Mouse (Mus musculus): ENCODE measurements around the gene Osm. TPM values are rescaled to one million over a fixed set of nuclear protein-coding genes. Genes with fewer than 3 reads are reported as not detected.

The Osm gene
- polyA plus RNA-seq, 1 experiment from 2014 or later: not detected

DNA sequence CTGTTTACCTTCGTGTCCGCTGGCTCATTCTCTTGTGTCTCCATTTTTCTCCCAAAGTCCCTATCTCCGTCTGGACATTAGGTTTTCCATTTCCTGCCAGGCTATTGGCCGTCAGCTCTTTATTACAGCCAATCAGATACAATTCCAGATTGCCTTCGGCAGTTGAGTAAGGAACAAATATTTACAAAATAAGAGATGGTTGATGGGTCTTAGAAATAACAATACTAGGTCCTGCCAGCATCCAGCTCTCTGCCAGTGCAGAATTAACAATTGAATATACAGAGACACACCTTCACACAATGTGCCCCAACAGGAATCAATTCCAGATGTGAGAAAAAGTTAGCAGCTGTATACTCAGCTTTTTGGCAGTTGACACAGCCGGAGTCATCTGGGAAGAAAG is 9.9 kb downstream of the Osm start:
- Histone ChIP-seq H3K27ac (ENCODE audit: low read depth, low read length) (no peak overlapping the region), H3K27me3 (replicated peaks; ENCODE audit: control insufficient read depth, insufficient read depth, low read length) (no peaks in the 10 kb centered on the region), H3K4me3 (ENCODE audit: low read length) (no peak overlapping the region), H3K9ac (ENCODE audit: low read depth, low read length) (no peak overlapping the region), H3K4me2 (ENCODE audit: low read length) (no peak overlapping the region), H3K9me3 (ENCODE audit: control insufficient read depth, low read length) (no peaks in the 10 kb centered on the region), H3K4me1 (ENCODE audit: control insufficient read depth, insufficient read depth, low read depth, low read length) (no peaks in the 10 kb centered on the region), H3K36me3 (ENCODE audit: control insufficient read depth, insufficient read depth, low read length) (no peaks in the 10 kb centered on the region)
- WGBS: 75% methylated on average over 6 of the region's 6 CpGs
- ATAC-seq: no peak

GRCm38 (mm10) chr11:4246623-4247022 is 10.4 kb downstream of the Osm start:
- no peaks in the 10 kb centered on the region for H3K9me3 ChIP-seq (ENCODE audit: control insufficient read depth, low read length)
- no peak overlapping the region for H3K4me3 ChIP-seq (ENCODE audit: low read length)

GRCm38 (mm10) chr11:4247201-4247959 is 11.2 kb downstream of the Osm start:
- H3K36me3 ChIP-seq (ENCODE audit: control insufficient read depth, insufficient read depth, low read length): no peaks in the 10 kb centered on the region
- H3K9me3 ChIP-seq (ENCODE audit: control insufficient read depth, low read length): no peaks in the 10 kb centered on the region
- WGBS: 77% methylated on average over 14 of the region's 14 CpGs
- no peaks in the 10 kb centered on the region for H3K4me1 ChIP-seq (ENCODE audit: control insufficient read depth, insufficient read depth, low read depth, low read length)
- no peak overlapping the region for H3K4me3 ChIP-seq (ENCODE audit: low read length)
- no peak overlapping the region for H3K27ac ChIP-seq (ENCODE audit: low read depth, low read length)
- ATAC-seq: no peak
- no peaks in the 10 kb centered on the region for H3K27me3 ChIP-seq (replicated peaks; ENCODE audit: control insufficient read depth, insufficient read depth, low read length)
- no peak overlapping the region for H3K4me2 ChIP-seq (ENCODE audit: low read length)
- no peak overlapping the region for H3K9ac ChIP-seq (ENCODE audit: low read depth, low read length)

More at GRCm38 (mm10) chr11:4246623-4247022, 10.4 kb downstream of the Osm start:
- no peak overlapping the region for H3K9ac ChIP-seq (ENCODE audit: low read depth, low read length)
- no peak overlapping the region for H3K4me2 ChIP-seq (ENCODE audit: low read length)
- no peaks in the 10 kb centered on the region for H3K4me1 ChIP-seq (ENCODE audit: control insufficient read depth, insufficient read depth, low read depth, low read length)
- no peaks in the 10 kb centered on the region for H3K36me3 ChIP-seq (ENCODE audit: control insufficient read depth, insufficient read depth, low read length)
- no peak for ATAC-seq
- WGBS: 77% methylated on average over 4 of the region's 4 CpGs
- no peaks in the 10 kb centered on the region for H3K27me3 ChIP-seq (replicated peaks; ENCODE audit: control insufficient read depth, insufficient read depth, low read length)
- no peak overlapping the region for H3K27ac ChIP-seq (ENCODE audit: low read depth, low read length)

- WGBS: 92% methylated on average over 3 of the region's 3 CpGs
These were observed 12.9 kb downstream of the Osm start for GRCm38 (mm10) chr11:4249151-4249550.

GRCm38 (mm10) chr11:4250290-4250689 is 14.1 kb downstream of the Osm start:
- Histone ChIP-seq H3K36me3 (ENCODE audit: control insufficient read depth, insufficient read depth, low read length) (no peaks in the 10 kb centered on the region), H3K27ac (ENCODE audit: low read depth, low read length) (no peak overlapping the region), H3K9me3 (ENCODE audit: control insufficient read depth, low read length) (no peaks in the 10 kb centered on the region), H3K4me1 (ENCODE audit: control insufficient read depth, insufficient read depth, low read depth, low read length) (no peaks in the 10 kb centered on the region), H3K4me3 (ENCODE audit: low read length) (no peak overlapping the region), H3K4me2 (ENCODE audit: low read length) (no peak overlapping the region), H3K27me3 (replicated peaks; ENCODE audit: control insufficient read depth, insufficient read depth, low read length) (no peaks in the 10 kb centered on the region), H3K9ac (ENCODE audit: low read depth, low read length) (no peak overlapping the region)
- 84% methylated on average over 7 of the region's 7 CpGs for WGBS
- ATAC-seq: no peak

More at GRCm38 (mm10) chr11:4249151-4249550, 12.9 kb downstream of the Osm start:
- Histone ChIP-seq H3K4me2 (ENCODE audit: low read length) (no peak overlapping the region), H3K4me1 (ENCODE audit: control insufficient read depth, insufficient read depth, low read depth, low read length) (no peaks in the 10 kb centered on the region), H3K9ac (ENCODE audit: low read depth, low read length) (no peak overlapping the region), H3K27ac (ENCODE audit: low read depth, low read length) (no peak overlapping the region), H3K36me3 (ENCODE audit: control insufficient read depth, insufficient read depth, low read length) (no peaks in the 10 kb centered on the region), H3K27me3 (replicated peaks; ENCODE audit: control insufficient read depth, insufficient read depth, low read length) (no peaks in the 10 kb centered on the region), H3K9me3 (ENCODE audit: control insufficient read depth, low read length) (no peaks in the 10 kb centered on the region), H3K4me3 (ENCODE audit: low read length) (no peak overlapping the region)
- no peak for ATAC-seq

DNA sequence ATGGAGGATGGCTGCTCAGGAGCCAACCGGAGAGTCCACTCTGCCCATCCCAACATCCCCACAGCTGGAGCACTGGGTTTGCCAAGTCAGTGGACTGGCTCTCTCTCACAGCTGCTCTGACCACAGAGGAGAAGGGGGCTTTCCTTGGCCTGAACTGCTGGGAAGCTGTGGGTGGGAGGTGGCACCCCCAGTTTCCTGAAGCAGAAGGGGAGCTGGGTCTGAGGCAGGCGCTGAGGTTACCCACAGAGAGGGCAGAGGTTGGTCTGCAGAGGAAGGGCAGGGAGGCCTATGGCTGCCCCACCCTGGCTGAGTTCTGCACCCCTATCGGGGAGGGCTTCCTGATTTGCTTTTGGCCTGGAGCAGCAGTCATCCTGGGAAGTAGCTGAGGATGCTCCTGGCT is 15.2 kb downstream of the Osm start:
- Histone ChIP-seq H3K4me2 (ENCODE audit: low read length) (no peak overlapping the region), H3K4me1 (ENCODE audit: control insufficient read depth, insufficient read depth, low read depth, low read length) (no peaks in the 10 kb centered on the region), H3K27me3 (replicated peaks; ENCODE audit: control insufficient read depth, insufficient read depth, low read length) (no peaks in the 10 kb centered on the region), H3K4me3 (ENCODE audit: low read length) (no peak overlapping the region), H3K9ac (ENCODE audit: low read depth, low read length) (no peak overlapping the region), H3K36me3 (ENCODE audit: control insufficient read depth, insufficient read depth, low read length) (no peaks in the 10 kb centered on the region), H3K9me3 (ENCODE audit: control insufficient read depth, low read length) (no peaks in the 10 kb centered on the region), H3K27ac (ENCODE audit: low read depth, low read length) (no peak overlapping the region)
- no peak for ATAC-seq
- WGBS: 76% methylated on average over 3 of the region's 3 CpGs

DNA sequence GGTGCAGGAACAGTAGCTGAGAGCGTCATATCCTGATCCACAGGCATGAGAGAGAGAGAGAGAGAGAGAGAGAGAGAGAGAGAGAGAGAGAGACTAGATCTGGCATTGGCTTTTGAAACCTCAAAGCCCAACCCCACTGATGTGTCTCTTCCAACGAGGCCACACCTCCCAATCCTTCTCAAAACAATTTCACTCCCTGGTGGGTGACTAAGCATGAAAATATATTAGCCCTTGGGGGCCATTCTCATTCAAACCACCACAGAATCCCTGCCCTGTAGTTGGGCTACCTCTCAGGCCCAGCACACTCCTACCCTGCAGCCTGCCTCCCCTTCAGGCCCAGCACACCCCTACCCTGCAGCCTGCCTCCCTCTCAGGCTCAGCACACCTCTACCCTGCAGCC is 16.7 kb downstream of the Osm start:
- Histone ChIP-seq H3K27ac (ENCODE audit: low read depth, low read length) (no peak overlapping the region), H3K27me3 (replicated peaks; ENCODE audit: control insufficient read depth, insufficient read depth, low read length) (no peaks in the 10 kb centered on the region), H3K4me1 (ENCODE audit: control insufficient read depth, insufficient read depth, low read depth, low read length) (no peaks in the 10 kb centered on the region), H3K36me3 (ENCODE audit: control insufficient read depth, insufficient read depth, low read length) (no peaks in the 10 kb centered on the region), H3K4me3 (ENCODE audit: low read length) (no peak overlapping the region), H3K4me2 (ENCODE audit: low read length) (no peak overlapping the region), H3K9me3 (ENCODE audit: control insufficient read depth, low read length) (no peaks in the 10 kb centered on the region), H3K9ac (ENCODE audit: low read depth, low read length) (no peak overlapping the region)
- 38% methylated on average over 2 of the region's 2 CpGs for WGBS
- no peak for ATAC-seq

DNA sequence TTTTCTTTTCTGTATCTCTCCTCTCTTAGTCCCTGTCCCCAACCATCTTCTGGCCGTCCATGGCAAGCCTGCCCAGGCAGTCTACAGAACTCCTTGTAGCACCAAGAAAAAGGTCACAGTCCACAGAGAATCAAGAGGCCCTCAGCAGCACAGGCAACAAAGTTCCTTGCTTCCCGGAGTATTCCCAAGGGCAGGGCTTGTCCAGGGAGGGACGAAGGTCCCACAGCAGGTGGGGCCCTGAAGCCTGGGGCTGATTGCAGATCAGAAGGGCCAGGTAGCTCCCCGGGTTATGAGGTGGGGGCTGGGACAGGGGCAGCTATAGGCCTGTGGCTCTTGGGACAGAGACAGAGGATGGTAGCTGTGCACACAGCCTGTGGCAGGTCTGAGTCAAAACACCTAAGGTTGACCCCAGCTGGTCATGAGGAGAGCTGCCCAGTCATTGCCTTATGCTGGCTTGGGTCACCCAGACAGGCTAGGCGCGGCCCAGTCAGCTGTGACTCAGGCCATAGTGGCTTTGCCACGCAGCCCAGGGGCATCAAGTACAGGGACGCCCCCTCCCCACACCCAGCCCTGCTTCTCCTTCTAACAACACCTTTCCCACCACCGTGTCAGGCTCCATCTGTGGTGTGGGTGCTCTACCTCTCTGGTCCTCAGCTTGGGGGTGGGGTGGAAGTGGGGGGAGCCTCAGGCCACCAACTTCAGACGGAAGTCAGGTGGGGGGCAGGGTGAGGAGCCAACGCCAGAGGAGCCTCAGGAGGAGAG is 20.8 kb downstream of the Osm start, which contains the start of gene Lif:
Gene Lif (plus strand): TSS at position 712 of the 762 bp plus-strand sequence.
- H3K4me1 ChIP-seq (ENCODE audit: control insufficient read depth, insufficient read depth, low read depth, low read length): peaks cover 11% of the 10 kb centered on the region
- H3K36me3 ChIP-seq (ENCODE audit: control insufficient read depth, insufficient read depth, low read length): no peaks in the 10 kb centered on the region
- H3K27ac ChIP-seq (ENCODE audit: low read depth, low read length): no peak within 1 kb of the TSS
- H3K9ac ChIP-seq (ENCODE audit: low read depth, low read length): no peak within 1 kb of the TSS; the same call in 1 of the 2 replicates
- no peaks in the 10 kb centered on the region for H3K27me3 ChIP-seq (replicated peaks; ENCODE audit: control insufficient read depth, insufficient read depth, low read length)
- H3K4me2 ChIP-seq (ENCODE audit: low read length): no peak within 1 kb of the TSS
- no peaks in the 10 kb centered on the region for H3K9me3 ChIP-seq (ENCODE audit: control insufficient read depth, low read length)
- no peak for ATAC-seq
- H3K4me3 ChIP-seq (ENCODE audit: low read length): no peak within 1 kb of the TSS
- WGBS: 67% methylated on average over 11 of the region's 11 CpGs

DNA sequence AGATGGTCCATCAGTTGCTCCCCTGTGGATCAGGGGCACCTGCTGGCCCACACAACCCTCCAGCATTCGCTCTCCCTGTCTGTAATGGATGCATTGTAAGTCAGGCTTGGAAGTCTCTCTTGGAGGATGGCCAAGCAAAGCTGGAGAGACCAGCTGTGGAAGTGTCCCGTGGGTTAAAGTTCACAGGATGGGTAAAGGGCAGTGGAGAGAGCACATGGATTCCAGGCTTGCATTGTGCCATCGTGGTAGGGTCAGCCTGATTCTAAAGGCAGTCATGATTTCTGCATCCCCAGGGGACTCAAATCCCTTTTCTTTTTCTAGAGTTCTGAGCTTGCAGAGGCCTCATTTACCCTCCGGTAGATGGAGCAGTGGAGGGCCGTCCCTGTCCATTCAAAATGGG is 21.5 kb downstream of the Osm start:
- no peak for ATAC-seq
- Histone ChIP-seq H3K9ac (ENCODE audit: low read depth, low read length) (no peak overlapping the region; the same call in 1 of the 2 replicates), H3K9me3 (ENCODE audit: control insufficient read depth, low read length) (no peaks in the 10 kb centered on the region), H3K4me1 (ENCODE audit: control insufficient read depth, insufficient read depth, low read depth, low read length) (peaks cover 14% of the 10 kb centered on the region), H3K36me3 (ENCODE audit: control insufficient read depth, insufficient read depth, low read length) (no peaks in the 10 kb centered on the region), H3K4me2 (ENCODE audit: low read length) (no peak overlapping the region), H3K4me3 (ENCODE audit: low read length) (no peak overlapping the region), H3K27ac (ENCODE audit: low read depth, low read length) (no peak overlapping the region), H3K27me3 (replicated peaks; ENCODE audit: control insufficient read depth, insufficient read depth, low read length) (no peaks in the 10 kb centered on the region)
- 44% methylated on average over 5 of the region's 5 CpGs for WGBS
